Mouse (Mus musculus) embryonic facial prominence, embryonic 14.5 days (tissue): ENCODE results near the gene Mst1. TPM values are rescaled to one million over a fixed set of nuclear protein-coding genes. Genes with fewer than 3 reads are reported as not detected.

ENCODE experiments used
- ATAC-seq: fragments of 200-750 bp; cut with Nextera tagmentation; 2 replicates; pipeline ENCODE4 v1.8.0; 2017; ENCODE audit warnings: low read depth, moderate number of reproducible peaks, moderate TSS enrichment
- DNase-seq: peaks from one replicate; pipeline ENCODE4 v3.0.0-alpha.2; 2015; ENCODE audit warnings: low spot score
- H3K27ac ChIP-seq: fragments of 300-500 bp; sonication (generic); replicated peaks from 2 replicates; pipeline ENCODE4 v1.5.1; 2014; ENCODE audit warnings: low read depth, mild to moderate bottlenecking, low read length, moderate library complexity
- H3K27me3 ChIP-seq: fragments of 300-500 bp; sonication (generic); replicated peaks from 2 replicates; pipeline ENCODE4 v1.6.1; 2014; ENCODE audit warnings: low read length; ENCODE audit not compliant: control insufficient read depth, insufficient read depth
- H3K36me3 ChIP-seq: fragments of 300-500 bp; sonication (generic); 2 replicates; pipeline ENCODE4 v1.6.1; 2014; ENCODE audit warnings: low read length, mixed read lengths; ENCODE audit not compliant: control insufficient read depth, insufficient read depth
- H3K4me1 ChIP-seq: fragments of 300-500 bp; sonication (generic); 2 replicates; pipeline ENCODE4 v1.6.1; 2014; ENCODE audit warnings: antibody characterized with exemption, low read length; ENCODE audit not compliant: control insufficient read depth, insufficient read depth
- H3K4me2 ChIP-seq: fragments of 300-500 bp; sonication (generic); 2 replicates; pipeline ENCODE4 v1.6.1; 2014; ENCODE audit warnings: low read depth, mild to moderate bottlenecking, low read length, moderate library complexity, mixed read lengths
- H3K4me3 ChIP-seq: fragments of 300-500 bp; sonication (generic); 2 replicates; pipeline ENCODE4 v1.5.1; 2014; ENCODE audit warnings: low read depth, mild to moderate bottlenecking, low read length
- H3K9ac ChIP-seq: fragments of 300-500 bp; sonication (generic); 2 replicates; pipeline ENCODE4 v1.6.1; 2014; ENCODE audit warnings: low read depth, mild to moderate bottlenecking, low read length, moderate library complexity, mixed read lengths
- H3K9me3 ChIP-seq: fragments of 300-500 bp; sonication (generic); 2 replicates; pipeline ENCODE4 v1.6.1; 2016; ENCODE audit warnings: low read length; ENCODE audit not compliant: control insufficient read depth
- WGBS: fragments of 180-500 bp; shearing (Covaris S2); extraction: QIAGEN DNeasy Blood & Tissue Kit; methylation state at CpG from one replicate; pipeline ENCODE4 v1.1.7; 2014; 5-methylcytosine and 5-hydroxymethylcytosine counted together
- polyA plus RNA-seq: library from polyadenylated mRNA; unstranded; fragments of >200 nt; fragmentation: Nextera tagmentation; extraction: Ambion mirVana; gene quantifications from 2 replicates; pipeline ENCODE4 v1.2.1, GENCODE M21; 2014

The Mst1 gene
- polyA plus RNA-seq, 1 experiment from 2014 or later, result 0.89 TPM

GRCm38 (mm10) chr9:108049016-108049455 is 31.2 kb upstream of the Mst1 start, which contains the start of gene Gmppb:
Gene Gmppb, plus strand, starts transcription at chr9:108049242.
- Histone ChIP-seq H3K36me3 (peaks cover 61% of the 10 kb centered on the region), H3K4me1 (0 out of 2 replicates have a peak, but pooled peaks cover 11% of the 10 kb centered on the region), H3K9ac (peak within 1 kb of the TSS; percentile 89), H3K9me3 (no peaks in the 10 kb centered on the region), H3K27me3 (no peaks in the 10 kb centered on the region), H3K4me3 (peak within 1 kb of the TSS; percentile 80), H3K27ac (peak within 1 kb of the TSS; percentile 86), H3K4me2 (peak within 1 kb of the TSS; percentile 66)
- peak; percentile 94 for ATAC-seq
- WGBS, result 0% methylated on average over 17 of the region's 39 CpGs
- peak; percentile 99 for DNase-seq

GRCm38 (mm10) chr9:108049561-108050251 is 30.5 kb upstream of the Mst1 start:
- Histone ChIP-seq H3K4me2 (peak overlapping the region; percentile 66), H3K27me3 (no peaks in the 10 kb centered on the region), H3K9ac (peak overlapping the region; percentile 89), H3K9me3 (no peaks in the 10 kb centered on the region), H3K36me3 (peaks cover 66% of the 10 kb centered on the region), H3K27ac (peak overlapping the region; percentile 86), H3K4me1 (0 out of 2 replicates have a peak, but pooled peaks cover 11% of the 10 kb centered on the region), H3K4me3 (peak overlapping the region; percentile 80)
- no peak for DNase-seq
- no peak for ATAC-seq
- 44% methylated on average over 15 of the region's 15 CpGs for WGBS

- H3K27ac ChIP-seq, result no peak overlapping the region
- H3K36me3 ChIP-seq, result peaks cover 65% of the 10 kb centered on the region
- 96% methylated on average over 15 of the region's 15 CpGs for WGBS
Measured at GRCm38 (mm10) chr9:108051184-108051930, 28.9 kb upstream of the Mst1 start.

GRCm38 (mm10) chr9:108051931-108052220 is 28.4 kb upstream of the Mst1 start:
- H3K27ac ChIP-seq, result no peak overlapping the region
- no peak overlapping the region for H3K4me3 ChIP-seq
- peaks cover 65% of the 10 kb centered on the region for H3K36me3 ChIP-seq
- H3K27me3 ChIP-seq, result no peaks in the 10 kb centered on the region
- no peaks in the 10 kb centered on the region for H3K9me3 ChIP-seq
- 80% methylated on average over 4 of the region's 4 CpGs for WGBS
- H3K4me2 ChIP-seq, result no peak overlapping the region
- DNase-seq (no peak), ATAC-seq (no peak)
- no peak overlapping the region for H3K9ac ChIP-seq
- 0 out of 2 replicates have a peak, but pooled peaks cover 11% of the 10 kb centered on the region for H3K4me1 ChIP-seq

More at GRCm38 (mm10) chr9:108051184-108051930, 28.9 kb upstream of the Mst1 start:
- ATAC-seq, result no peak
- Histone ChIP-seq H3K4me1 (0 out of 2 replicates have a peak, but pooled peaks cover 11% of the 10 kb centered on the region), H3K9me3 (no peaks in the 10 kb centered on the region), H3K4me3 (no peak overlapping the region), H3K27me3 (no peaks in the 10 kb centered on the region), H3K9ac (no peak overlapping the region), H3K4me2 (no peak overlapping the region)
- DNase-seq, result no peak

GRCm38 (mm10) chr9:108052411-108052810 is 27.8 kb upstream of the Mst1 start:
- no peaks in the 10 kb centered on the region for H3K9me3 ChIP-seq
- no peak overlapping the region; the same call in 1 of the 2 replicates for H3K27ac ChIP-seq
- 71% methylated on average over 7 of the region's 7 CpGs for WGBS
- 0 out of 2 replicates have a peak, but pooled peaks cover 11% of the 10 kb centered on the region for H3K4me1 ChIP-seq
- H3K36me3 ChIP-seq, result peaks cover 64% of the 10 kb centered on the region
- H3K27me3 ChIP-seq, result no peaks in the 10 kb centered on the region
- ATAC-seq (no peak), DNase-seq (no peak)
- H3K4me2 ChIP-seq, result no peak overlapping the region
- H3K9ac ChIP-seq, result no peak overlapping the region
- H3K4me3 ChIP-seq, result no peak overlapping the region

GRCm38 (mm10) chr9:108052885-108053664 is 27.2 kb upstream of the Mst1 start, which contains the start of gene Amigo3:
Gene Amigo3, plus strand, starts transcription at chr9:108053159.
- H3K9me3 ChIP-seq, result no peaks in the 10 kb centered on the region
- ATAC-seq (peak; percentile 54), DNase-seq (peak; percentile 98)
- H3K4me3 ChIP-seq, result 0 out of 2 replicates have a peak within 1 kb of the TSS, but pooled peaks have one; percentile 19
- 0 out of 2 replicates have a peak, but pooled peaks cover 10% of the 10 kb centered on the region for H3K4me1 ChIP-seq
- WGBS, result 55% methylated on average over 20 of the region's 20 CpGs
- H3K9ac ChIP-seq, result peak within 1 kb of the TSS; percentile 51; the same call in 1 of the 2 replicates
- peak within 1 kb of the TSS; percentile 46 for H3K4me2 ChIP-seq
- peak within 1 kb of the TSS; percentile 62 for H3K27ac ChIP-seq
- H3K27me3 ChIP-seq, result no peaks in the 10 kb centered on the region
- peaks cover 66% of the 10 kb centered on the region for H3K36me3 ChIP-seq

- 0 out of 2 replicates have a peak overlapping the region, but pooled peaks have one; percentile 51 for H3K9ac ChIP-seq
- peaks cover 73% of the 10 kb centered on the region for H3K36me3 ChIP-seq
- DNase-seq (no peak), ATAC-seq (no peak)
- 0 out of 2 replicates have a peak, but pooled peaks cover 4% of the 10 kb centered on the region for H3K4me1 ChIP-seq
- 0 out of 2 replicates have a peak overlapping the region, but pooled peaks have one; percentile 46 for H3K4me2 ChIP-seq
- no peaks in the 10 kb centered on the region for H3K9me3 ChIP-seq
- no peak overlapping the region for H3K4me3 ChIP-seq
- WGBS, result 87% methylated on average over 15 of the region's 15 CpGs
- peak overlapping the region; percentile 62 for H3K27ac ChIP-seq
- H3K27me3 ChIP-seq, result no peaks in the 10 kb centered on the region
Measured at GRCm38 (mm10) chr9:108053665-108054225, 26.5 kb upstream of the Mst1 start.
